Mouse (Mus musculus) CH12.LX (cell line): ENCODE measurements around the gene Tspan9. TPM values are rescaled to one million over a fixed set of nuclear protein-coding genes. Genes with fewer than 3 reads are reported as not detected.

Experiments
- DNase-seq: peaks from one replicate; pipeline ENCODE4 v3.0.0-alpha.2; 2013; ENCODE audit errors: extremely low read depth
- H3K27ac ChIP-seq: 2 replicates; pipeline ENCODE4 v1.5.1; 2012; ENCODE audit warnings: low read depth, mild to moderate bottlenecking, control low read depth, moderate library complexity; ENCODE audit not compliant: insufficient read depth
- H3K27me3 ChIP-seq: replicated peaks from 2 replicates; pipeline ENCODE3; 2012; ENCODE audit warnings: inconsistent platforms
- H3K36me3 ChIP-seq, 2 experiments: replicated peaks in 1 of 2; 2 replicates each; pipeline versions ENCODE3 to v1.6.1; 2012; ENCODE audit warnings: inconsistent platforms in 1 of 2, low read length in 1 of 2, mild to moderate bottlenecking in 1 of 2, mixed read lengths in 1 of 2, moderate library complexity in 1 of 2; ENCODE audit not compliant: control insufficient read depth in 1 of 2, insufficient read depth in 1 of 2
- H3K4me1 ChIP-seq, 2 experiments: 2 replicates each; pipeline ENCODE4 v1.6.1; 2012; ENCODE audit warnings: inconsistent platforms in 1 of 2, moderate library complexity in 1 of 2; ENCODE audit not compliant: insufficient read depth in 2 of 2, control insufficient read depth in 1 of 2
- H3K4me2 ChIP-seq: 2 replicates; pipeline ENCODE4 v1.6.1; 2012; ENCODE audit warnings: low read depth, mild to moderate bottlenecking, control low read depth; ENCODE audit not compliant: poor library complexity, insufficient read depth, severe bottlenecking
- H3K4me3 ChIP-seq, 3 experiments: fragments of 150-350 bp in 1 of 3; sonication (generic) in 1 of 3; replicated peaks in 1 of 3; 2 replicates each; pipeline versions ENCODE3 to v1.5.1; 2011 to 2012; ENCODE audit warnings: low read depth in 2 of 3, low read length in 2 of 3, mild to moderate bottlenecking in 2 of 3, moderate library complexity in 2 of 3, control low read depth in 1 of 3, improper control_type of control experiment in 1 of 3, inconsistent platforms in 1 of 3, mixed read lengths in 1 of 3; ENCODE audit not compliant: poor library complexity in 1 of 3
- H3K79me2 ChIP-seq: replicated peaks from 2 replicates; pipeline ENCODE4 v1.6.1; 2012; ENCODE audit warnings: mild to moderate bottlenecking, moderate library complexity; ENCODE audit not compliant: control insufficient read depth, poor library complexity, insufficient read depth, severe bottlenecking; ENCODE audit errors: extremely low read depth
- H3K9ac ChIP-seq: 2 replicates; pipeline ENCODE4 v1.6.1; 2012; ENCODE audit warnings: low read depth, mild to moderate bottlenecking, control low read depth, moderate library complexity; ENCODE audit not compliant: insufficient read depth
- H3K9me3 ChIP-seq: replicated peaks from 2 replicates; pipeline ENCODE3; 2012; ENCODE audit warnings: low read length, inconsistent platforms, mixed read lengths
- BHLHE40 ChIP-seq: IDR thresholded peaks from 2 replicates; pipeline ENCODE4 v1.6.1; 2011; ENCODE audit warnings: mild to moderate bottlenecking, low read depth, low read length, improper control_type of control experiment
- ELF1 ChIP-seq: IDR thresholded peaks from 2 replicates; pipeline ENCODE4 v1.6.1; 2014; ENCODE audit warnings: low read depth, mild to moderate bottlenecking, inconsistent platforms, low read length, improper control_type of control experiment
- GABPA ChIP-seq: IDR thresholded peaks from 2 replicates; pipeline ENCODE4 v1.6.1; 2012; ENCODE audit warnings: low read depth, low read length, improper control_type of control experiment, inconsistent platforms; ENCODE audit not compliant: insufficient replicate concordance
- JUN ChIP-seq: IDR thresholded peaks from 2 replicates; pipeline ENCODE4 v1.6.1; 2011; ENCODE audit warnings: low read depth, mild to moderate bottlenecking, low read length, improper control_type of control experiment, moderate library complexity; ENCODE audit not compliant: insufficient read depth
- KAT2A ChIP-seq: IDR thresholded peaks from 2 replicates; pipeline ENCODE4 v1.6.1; 2012; ENCODE audit warnings: low read length, improper control_type of control experiment, inconsistent platforms; ENCODE audit not compliant: insufficient replicate concordance
- MAFK ChIP-seq: IDR thresholded peaks from 2 replicates; pipeline ENCODE4 v1.6.1; 2011; ENCODE audit warnings: low read length, improper control_type of control experiment; ENCODE audit not compliant: insufficient replicate concordance
- NELFE ChIP-seq: IDR thresholded peaks from 2 replicates; pipeline ENCODE4 v1.6.1; 2011; ENCODE audit warnings: low read depth, low read length, improper control_type of control experiment
- PAX5 ChIP-seq: IDR thresholded peaks from 2 replicates; pipeline ENCODE4 v1.6.1; 2012; ENCODE audit warnings: low read length, inconsistent platforms, mixed read lengths
- POLR2A ChIP-seq: IDR thresholded peaks from 2 replicates; pipeline ENCODE4 v1.6.1; 2011; ENCODE audit warnings: low read depth, mild to moderate bottlenecking, improper control_type of control experiment, low read length
- RAD21 ChIP-seq: IDR thresholded peaks from 2 replicates; pipeline ENCODE4 v1.6.1; 2011; ENCODE audit warnings: low read depth, mild to moderate bottlenecking, low read length, improper control_type of control experiment, moderate library complexity
- RCOR1 ChIP-seq: conservative IDR thresholded peaks from 2 replicates; pipeline ENCODE4 v1.6.1; 2012; ENCODE audit warnings: low read depth, mild to moderate bottlenecking, inconsistent platforms, low read length, improper control_type of control experiment
- SIN3A ChIP-seq: IDR thresholded peaks from 2 replicates; pipeline ENCODE4 v1.6.1; 2012; ENCODE audit warnings: low read length, improper control_type of control experiment, inconsistent platforms
- SMC3 ChIP-seq: IDR thresholded peaks from 2 replicates; pipeline ENCODE4 v1.6.1; 2011; ENCODE audit warnings: low read depth, low read length, improper control_type of control experiment
- TBP ChIP-seq: conservative IDR thresholded peaks from 2 replicates; pipeline ENCODE4 v1.6.1; 2011; ENCODE audit warnings: low read depth, low read length, improper control_type of control experiment
- TCF12 ChIP-seq: IDR thresholded peaks from 2 replicates; pipeline ENCODE4 v1.6.1; 2014; ENCODE audit warnings: low read depth, mild to moderate bottlenecking, inconsistent platforms, low read length, improper control_type of control experiment
- UBTF ChIP-seq: IDR thresholded peaks from 2 replicates; pipeline ENCODE4 v1.6.1; 2012; ENCODE audit warnings: low read depth, mild to moderate bottlenecking, inconsistent platforms, low read length, improper control_type of control experiment, moderate library complexity
- ZC3H11A ChIP-seq: IDR thresholded peaks from 2 replicates; pipeline ENCODE4 v1.6.1; 2012; ENCODE audit warnings: low read depth, mild to moderate bottlenecking, inconsistent platforms, low read length, improper control_type of control experiment
- ZKSCAN1 ChIP-seq: IDR thresholded peaks from 2 replicates; pipeline ENCODE4 v1.6.1; 2012; ENCODE audit warnings: low read depth, inconsistent platforms, low read length, improper control_type of control experiment, borderline replicate concordance
- ZMIZ1 ChIP-seq: IDR thresholded peaks from 2 replicates; pipeline ENCODE4 v1.6.1; 2012; ENCODE audit warnings: low read depth, mild to moderate bottlenecking, inconsistent platforms, low read length, improper control_type of control experiment
- dilution Hi-C: fragments of 300-500 bp; cut with MboI; formaldehyde crosslinking; loops from 2 replicates; pipeline ENCODE4 v1.14.3; 2020; ENCODE audit warnings: low sequenced_read_pairs; ENCODE audit not compliant: extremely low pct_unique_long_range_greater_than_20kb, extremely low pct_ligation_motif_present
- in situ Hi-C: fragments of 300-500 bp; cut with MboI; formaldehyde crosslinking; loops from 3 replicates; pipeline ENCODE4 v1.14.3; 2019; ENCODE audit warnings: low sequenced_read_pairs, low pct_ligation_motif_present, low pct_unique_long_range_greater_than_20kb, mixed read lengths
- polyA plus RNA-seq: library from polyadenylated mRNA; unstranded; fragments of >175 nt; gene quantifications from 2 replicates; pipeline ENCODE4 v1.2.1, GENCODE M21; 2012; ENCODE audit warnings: low read depth; ENCODE audit not compliant: insufficient read length
- total RNA-seq, 2 experiments: library from RNA; depleted of rRNA; stranded (reverse); fragments of 300-350 nt in 1 of 2; fragments of >200 nt in 1 of 2; gene quantifications; 2 replicates each; pipeline ENCODE4 v1.2.3; 2012 to 2014

Tspan9 gene
- total and polyA plus RNA-seq, 3 experiments: 0.40 to 0.98 (median 0.71) TPM

GRCm38 (mm10) chr6:128088746-128089523 is 54.5 kb downstream of the Tspan9 start:
- Histone ChIP-seq H3K27me3 (peaks cover 85% of the 10 kb centered on the region), H3K9ac (no peak overlapping the region), H3K27ac (no peak overlapping the region), H3K4me1 (no peaks in the 10 kb centered on the region), H3K36me3 (no peaks in the 10 kb centered on the region)
- in situ Hi-C loops: no loop called here
- DNase-seq: no peak
- no peak for TF ChIP-seq KAT2A
- no peak for TF ChIP-seq MAFK
- no peak for TF ChIP-seq ELF1
- TF ChIP-seq UBTF: no peak
- no peak for TF ChIP-seq ZKSCAN1
- no peak for TF ChIP-seq NELFE
- TF ChIP-seq GABPA: no peak
- no peak for TF ChIP-seq RCOR1
- no peak for TF ChIP-seq ZMIZ1
- no peak for TF ChIP-seq JUN
- no peak for TF ChIP-seq SIN3A
- no peak for TF ChIP-seq SMC3
- no peak for TF ChIP-seq RAD21
- no peak for TF ChIP-seq TBP
- no peak for TF ChIP-seq PAX5
- no peak for TF ChIP-seq BHLHE40
- TF ChIP-seq POLR2A: no peak
- no peak for TF ChIP-seq ZC3H11A
- TF ChIP-seq, all 38 proteins: peak for 0
- Histone ChIP-seq H3K9me3 (no peaks in the 10 kb centered on the region), H3K4me2 (no peak overlapping the region), H3K4me3 (no peak overlapping the region), H3K79me2 (no peaks in the 10 kb centered on the region)
- dilution Hi-C loops: no loop called here

GRCm38 (mm10) chr6:128085488-128086066 is 57.8 kb downstream of the Tspan9 start:
- no peak for TF ChIP-seq TCF12
- Histone ChIP-seq H3K27ac (no peak overlapping the region), H3K9me3 (no peaks in the 10 kb centered on the region), H3K79me2 (no peaks in the 10 kb centered on the region), H3K4me3 (no peak overlapping the region), H3K4me1 (no peaks in the 10 kb centered on the region), H3K27me3 (peaks cover 85% of the 10 kb centered on the region), H3K36me3 (no peaks in the 10 kb centered on the region), H3K9ac (no peak overlapping the region), H3K4me2 (no peak overlapping the region)
- dilution Hi-C loops (no loop called here), in situ Hi-C loops (no loop called here)
- no peak for DNase-seq
